Mouse (Mus musculus): ENCODE data around the gene Herc1.
"Not testable (repeated sequence)": the region's sequence is repeated elsewhere in the genome, so short reads cannot be mapped to it uniquely, and the experiment has no call there.

Herc1 gene

GRCm38 (mm10) chr9:66349144-66349859 lies 948 bp upstream of the Herc1 start:
- no peak for DNase-seq

- DNase-seq: no peak
Measured at GRCm38 (mm10) chr9:66350788-66351430, 659 bp downstream of the Herc1 start.

- DNase-seq: no peak
Measured at GRCm38 (mm10) chr9:66352704-66353103, 2.5 kb downstream of the Herc1 start.

- DNase-seq: no peak
Measured at GRCm38 (mm10) chr9:66359135-66359534, 8.9 kb downstream of the Herc1 start.

GRCm38 (mm10) chr9:66360143-66360690 lies 10.0 kb downstream of the Herc1 start:
- DNase-seq: no peak

GRCm38 (mm10) chr9:66368890-66369433 lies 18.7 kb downstream of the Herc1 start:
- DNase-seq: no peak

- DNase-seq: no peak
Measured at GRCm38 (mm10) chr9:66370334-66370733, 20.1 kb downstream of the Herc1 start.

GRCm38 (mm10) chr9:66370847-66371246 lies 20.6 kb downstream of the Herc1 start:
- no peak for DNase-seq

- DNase-seq: no peak
Measured at GRCm38 (mm10) chr9:66373432-66373831, 23.2 kb downstream of the Herc1 start.

- DNase-seq: no peak
Measured at GRCm38 (mm10) chr9:66374495-66375478, 24.5 kb downstream of the Herc1 start.

GRCm38 (mm10) chr9:66383417-66383816 lies 33.2 kb downstream of the Herc1 start:
- DNase-seq: no peak

- DNase-seq: not testable (repeated sequence)
Measured at GRCm38 (mm10) chr9:66390338-66390737, 40.1 kb downstream of the Herc1 start.

GRCm38 (mm10) chr9:66393304-66393703 lies 43.1 kb downstream of the Herc1 start:
- no peak for DNase-seq

GRCm38 (mm10) chr9:66423492-66423891 lies 73.2 kb downstream of the Herc1 start:
- DNase-seq: no peak

GRCm38 (mm10) chr9:66440007-66440406 lies 89.8 kb downstream of the Herc1 start:
- DNase-seq: no peak

GRCm38 (mm10) chr9:66448253-66448652 lies 98.0 kb downstream of the Herc1 start:
- DNase-seq: no peak

- DNase-seq: no peak
Measured at GRCm38 (mm10) chr9:66465087-66465486, 114.8 kb downstream of the Herc1 start.

GRCm38 (mm10) chr9:66477785-66478184 lies 127.5 kb downstream of the Herc1 start:
- no peak for DNase-seq

- no peak for DNase-seq
Measured at GRCm38 (mm10) chr9:66483429-66483828, 133.2 kb downstream of the Herc1 start.

- no peak for DNase-seq
Measured at GRCm38 (mm10) chr9:66488786-66489185, 138.5 kb downstream of the Herc1 start.

GRCm38 (mm10) chr9:66492361-66492760 lies 142.1 kb downstream of the Herc1 start:
- no peak for DNase-seq

- DNase-seq: no peak
Measured at GRCm38 (mm10) chr9:66493992-66494391, 143.7 kb downstream of the Herc1 start.

GRCm38 (mm10) chr9:66501248-66501647 lies 151.0 kb downstream of the Herc1 start:
- DNase-seq: no peak
